Mouse (Mus musculus): ENCODE measurements at regions not wholly inside any gene's neighbourhood (a gene's known extent, or its start where the extent isn't known, plus 50 kb on each side); places are given as distances from the start of the nearest gene placed in this dataset.

- Histone ChIP-seq H3K27ac (ENCODE audit: low read depth, low read length) (no peak overlapping the region), H3K4me1 (replicated peaks; ENCODE audit: control insufficient read depth, insufficient read depth, low read length) (no peaks in the 10 kb centered on the region), H3K36me3 (ENCODE audit: control insufficient read depth, insufficient read depth, low read length) (no peaks in the 10 kb centered on the region), H3K4me2 (replicated peaks; ENCODE audit: low read depth, low read length) (no peak overlapping the region), H3K9ac (ENCODE audit: low read depth, low read length) (no peak overlapping the region), H3K27me3 (ENCODE audit: control insufficient read depth, insufficient read depth, low read length) (no peaks in the 10 kb centered on the region), H3K4me3 (ENCODE audit: low read depth, low read length) (no peak overlapping the region), H3K9me3 (ENCODE audit: control insufficient read depth, low read length) (no peaks in the 10 kb centered on the region)
- DNase-seq (ENCODE audit: low spot score) = peak; percentile 79
- ATAC-seq (ENCODE audit: low FRiP score) = no peak
- 16% methylated on average over 8 of the region's 8 CpGs for WGBS
These were observed 115.6 kb downstream of the Kdr start for GRCm38 (mm10) chr5:75862630-75862991.

- Histone ChIP-seq H3K36me3 (ENCODE audit: control insufficient read depth, insufficient read depth, low read length) (no peaks in the 10 kb centered on the region), H3K9ac (ENCODE audit: low read depth, low read length) (no peak overlapping the region), H3K27ac (ENCODE audit: low read depth, low read length) (no peak overlapping the region), H3K9me3 (ENCODE audit: control insufficient read depth, low read length) (no peaks in the 10 kb centered on the region), H3K4me2 (replicated peaks; ENCODE audit: low read depth, low read length) (no peak overlapping the region), H3K27me3 (ENCODE audit: control insufficient read depth, insufficient read depth, low read length) (no peaks in the 10 kb centered on the region), H3K4me1 (replicated peaks; ENCODE audit: control insufficient read depth, insufficient read depth, low read length) (no peaks in the 10 kb centered on the region), H3K4me3 (ENCODE audit: low read depth, low read length) (no peak overlapping the region)
- no peak for DNase-seq (ENCODE audit: low spot score)
- WGBS = 48% methylated on average over 8 of the region's 8 CpGs
- ATAC-seq (ENCODE audit: low FRiP score) = no peak
These were observed 116.2 kb downstream of the Kdr start for GRCm38 (mm10) chr5:75861916-75862629.

- Histone ChIP-seq H3K36me3 (ENCODE audit: control insufficient read depth, insufficient read depth, low read length) (no peaks in the 10 kb centered on the region), H3K4me3 (ENCODE audit: low read depth, low read length) (no peak overlapping the region), H3K9me3 (ENCODE audit: control insufficient read depth, low read length) (no peaks in the 10 kb centered on the region), H3K27me3 (ENCODE audit: control insufficient read depth, insufficient read depth, low read length) (no peaks in the 10 kb centered on the region), H3K27ac (ENCODE audit: low read depth, low read length) (no peak overlapping the region), H3K4me1 (replicated peaks; ENCODE audit: control insufficient read depth, insufficient read depth, low read length) (no peaks in the 10 kb centered on the region), H3K9ac (ENCODE audit: low read depth, low read length) (no peak overlapping the region), H3K4me2 (replicated peaks; ENCODE audit: low read depth, low read length) (no peak overlapping the region)
- no peak for DNase-seq (ENCODE audit: low spot score)
- no peak for ATAC-seq (ENCODE audit: low FRiP score)
- WGBS = 90% methylated on average over 8 of the region's 8 CpGs
These were observed 118.9 kb downstream of the Kdr start for GRCm38 (mm10) chr5:75859316-75859836.

DNA sequence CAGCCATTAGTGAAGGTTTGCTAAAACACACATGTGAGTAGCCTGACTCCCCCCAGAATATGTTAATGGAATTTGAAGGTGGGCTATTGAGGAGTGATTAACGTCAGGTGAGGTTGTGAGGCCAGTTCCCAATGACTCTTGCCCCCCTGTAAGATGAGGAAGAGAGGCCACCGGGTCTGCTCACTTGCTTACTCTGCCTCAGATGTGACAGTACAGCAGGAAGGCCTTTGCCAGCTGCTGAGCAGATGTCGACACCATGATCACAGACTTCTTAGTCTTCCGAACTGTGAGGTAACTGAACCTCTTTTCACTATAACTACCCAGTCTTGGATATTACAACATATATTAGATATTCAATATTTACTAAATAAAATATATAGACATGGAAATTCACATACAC, 127.4 kb downstream of the Kdr start:
- Histone ChIP-seq H3K4me1 (replicated peaks; ENCODE audit: control insufficient read depth, insufficient read depth, low read length) (no peaks in the 10 kb centered on the region), H3K9ac (ENCODE audit: low read depth, low read length) (no peak overlapping the region), H3K27ac (ENCODE audit: low read depth, low read length) (no peak overlapping the region), H3K4me2 (replicated peaks; ENCODE audit: low read depth, low read length) (no peak overlapping the region), H3K27me3 (ENCODE audit: control insufficient read depth, insufficient read depth, low read length) (no peaks in the 10 kb centered on the region), H3K36me3 (ENCODE audit: control insufficient read depth, insufficient read depth, low read length) (no peaks in the 10 kb centered on the region), H3K9me3 (ENCODE audit: control insufficient read depth, low read length) (no peaks in the 10 kb centered on the region), H3K4me3 (ENCODE audit: low read depth, low read length) (no peak overlapping the region)
- 66% methylated on average over 4 of the region's 4 CpGs for WGBS
- ATAC-seq (ENCODE audit: low FRiP score) = no peak
- DNase-seq (ENCODE audit: low spot score) = no peak

- H3K4me3 ChIP-seq (ENCODE audit: low read depth, low read length) = no peak overlapping the region
- H3K27me3 ChIP-seq (ENCODE audit: control insufficient read depth, insufficient read depth, low read length) = no peaks in the 10 kb centered on the region
- no peaks in the 10 kb centered on the region for H3K9me3 ChIP-seq (ENCODE audit: control insufficient read depth, low read length)
- no peak for DNase-seq (ENCODE audit: low spot score)
- ATAC-seq (ENCODE audit: low FRiP score) = no peak
- no peak overlapping the region for H3K27ac ChIP-seq (ENCODE audit: low read depth, low read length)
- H3K4me2 ChIP-seq (replicated peaks; ENCODE audit: low read depth, low read length) = no peak overlapping the region
- H3K9ac ChIP-seq (ENCODE audit: low read depth, low read length) = no peak overlapping the region
- WGBS = 92% methylated on average over 6 of the region's 6 CpGs
- no peaks in the 10 kb centered on the region for H3K4me1 ChIP-seq (replicated peaks; ENCODE audit: control insufficient read depth, insufficient read depth, low read length)
- H3K36me3 ChIP-seq (ENCODE audit: control insufficient read depth, insufficient read depth, low read length) = no peaks in the 10 kb centered on the region
These were observed 130.3 kb downstream of the Kdr start for GRCm38 (mm10) chr5:75847966-75848365.

GRCm38 (mm10) chr5:75847341-75847740, 130.9 kb downstream of the Kdr start:
- H3K4me2 ChIP-seq (replicated peaks; ENCODE audit: low read depth, low read length) = no peak overlapping the region
- no peaks in the 10 kb centered on the region for H3K27me3 ChIP-seq (ENCODE audit: control insufficient read depth, insufficient read depth, low read length)
- no peak overlapping the region for H3K27ac ChIP-seq (ENCODE audit: low read depth, low read length)
- no peaks in the 10 kb centered on the region for H3K36me3 ChIP-seq (ENCODE audit: control insufficient read depth, insufficient read depth, low read length)
- no peak overlapping the region for H3K9ac ChIP-seq (ENCODE audit: low read depth, low read length)
- H3K4me3 ChIP-seq (ENCODE audit: low read depth, low read length) = no peak overlapping the region
- 72% methylated on average over 3 of the region's 3 CpGs for WGBS
- no peaks in the 10 kb centered on the region for H3K4me1 ChIP-seq (replicated peaks; ENCODE audit: control insufficient read depth, insufficient read depth, low read length)
- ATAC-seq (ENCODE audit: low FRiP score) = no peak
- no peak for DNase-seq (ENCODE audit: low spot score)
- H3K9me3 ChIP-seq (ENCODE audit: control insufficient read depth, low read length) = no peaks in the 10 kb centered on the region

- H3K27me3 ChIP-seq (ENCODE audit: control insufficient read depth, insufficient read depth, low read length) = no peaks in the 10 kb centered on the region
- ATAC-seq (ENCODE audit: low FRiP score) = no peak
- no peak overlapping the region for H3K27ac ChIP-seq (ENCODE audit: low read depth, low read length)
- H3K36me3 ChIP-seq (ENCODE audit: control insufficient read depth, insufficient read depth, low read length) = no peaks in the 10 kb centered on the region
- no peak overlapping the region for H3K4me3 ChIP-seq (ENCODE audit: low read depth, low read length)
- DNase-seq (ENCODE audit: low spot score) = no peak
- no peaks in the 10 kb centered on the region for H3K4me1 ChIP-seq (replicated peaks; ENCODE audit: control insufficient read depth, insufficient read depth, low read length)
- 44% methylated on average over 3 of the region's 3 CpGs for WGBS
- H3K4me2 ChIP-seq (replicated peaks; ENCODE audit: low read depth, low read length) = no peak overlapping the region
- no peak overlapping the region for H3K9ac ChIP-seq (ENCODE audit: low read depth, low read length)
- no peaks in the 10 kb centered on the region for H3K9me3 ChIP-seq (ENCODE audit: control insufficient read depth, low read length)
These were observed 132.2 kb downstream of the Kdr start for GRCm38 (mm10) chr5:75846016-75846415.

DNA sequence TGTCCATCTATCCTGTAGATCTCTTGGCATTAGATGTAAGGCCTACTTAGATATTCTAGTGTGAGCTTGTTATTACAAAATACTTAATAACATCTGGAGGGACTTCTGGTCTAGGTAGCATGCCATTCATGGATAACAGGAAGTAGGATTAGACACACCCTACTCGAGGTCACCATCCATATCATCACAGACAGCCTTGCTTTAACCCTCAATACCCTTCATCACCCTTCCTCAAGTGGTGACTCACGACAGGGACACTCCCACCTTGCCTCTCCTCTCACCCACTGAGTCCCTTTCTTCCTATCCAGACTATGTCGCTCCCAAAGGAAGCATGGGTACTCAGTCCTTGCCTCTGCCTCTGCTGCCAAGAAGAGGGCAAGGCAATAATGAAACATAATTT, 134.5 kb downstream of the Kdr start:
- no peaks in the 10 kb centered on the region for H3K36me3 ChIP-seq (ENCODE audit: control insufficient read depth, insufficient read depth, low read length)
- no peaks in the 10 kb centered on the region for H3K9me3 ChIP-seq (ENCODE audit: control insufficient read depth, low read length)
- no peak for DNase-seq (ENCODE audit: low spot score)
- H3K27me3 ChIP-seq (ENCODE audit: control insufficient read depth, insufficient read depth, low read length) = no peaks in the 10 kb centered on the region
- no peak overlapping the region for H3K4me2 ChIP-seq (replicated peaks; ENCODE audit: low read depth, low read length)
- no peaks in the 10 kb centered on the region for H3K4me1 ChIP-seq (replicated peaks; ENCODE audit: control insufficient read depth, insufficient read depth, low read length)
- WGBS = 80% methylated on average over 3 of the region's 3 CpGs
- ATAC-seq (ENCODE audit: low FRiP score) = no peak
- no peak overlapping the region for H3K4me3 ChIP-seq (ENCODE audit: low read depth, low read length)
- H3K27ac ChIP-seq (ENCODE audit: low read depth, low read length) = no peak overlapping the region
- no peak overlapping the region for H3K9ac ChIP-seq (ENCODE audit: low read depth, low read length)

DNA sequence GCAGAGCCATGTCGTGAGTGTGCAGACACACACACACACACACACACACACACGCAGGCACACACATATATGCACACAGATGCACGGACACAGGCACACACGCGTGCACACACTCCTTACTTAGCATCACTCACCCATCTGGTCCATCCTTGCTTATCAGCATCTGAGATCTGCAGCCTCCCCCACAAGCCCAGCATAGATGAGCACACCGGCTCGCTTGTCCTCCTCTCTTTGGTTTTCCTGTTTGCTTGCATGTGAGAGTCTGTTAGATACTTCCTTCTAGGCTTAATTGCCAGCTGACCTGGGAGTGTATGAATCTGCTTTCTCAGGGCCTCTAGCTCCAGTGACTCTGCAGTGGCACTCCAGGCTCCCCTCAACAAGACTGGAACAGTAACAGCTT, 137.8 kb downstream of the Kdr start:
- Histone ChIP-seq H3K4me3 (ENCODE audit: low read depth, low read length) (no peak overlapping the region), H3K4me1 (replicated peaks; ENCODE audit: control insufficient read depth, insufficient read depth, low read length) (no peaks in the 10 kb centered on the region), H3K27ac (ENCODE audit: low read depth, low read length) (no peak overlapping the region), H3K36me3 (ENCODE audit: control insufficient read depth, insufficient read depth, low read length) (no peaks in the 10 kb centered on the region), H3K27me3 (ENCODE audit: control insufficient read depth, insufficient read depth, low read length) (no peaks in the 10 kb centered on the region), H3K4me2 (replicated peaks; ENCODE audit: low read depth, low read length) (no peak overlapping the region), H3K9ac (ENCODE audit: low read depth, low read length) (no peak overlapping the region), H3K9me3 (ENCODE audit: control insufficient read depth, low read length) (no peaks in the 10 kb centered on the region)
- WGBS = 89% methylated on average over 7 of the region's 7 CpGs
- DNase-seq (ENCODE audit: low spot score) (no peak), ATAC-seq (ENCODE audit: low FRiP score) (no peak)

Measured in hindbrain, embryonic 11.5 days (tissue).